Mouse (Mus musculus): ENCODE measurements around the gene Twf2.

The Twf2 gene

GRCm38 (mm10) chr9:106210853-106211609 is 8.1 kb downstream of the Twf2 start:
- DNase-seq (ENCODE audit: extremely low spot score, low read depth, low spot score) = no peak

- peak; percentile 95 for DNase-seq (ENCODE audit: extremely low spot score, low read depth, low spot score)
Measured at GRCm38 (mm10) chr9:106211680-106212593, 9.0 kb downstream of the Twf2 start.

DNA sequence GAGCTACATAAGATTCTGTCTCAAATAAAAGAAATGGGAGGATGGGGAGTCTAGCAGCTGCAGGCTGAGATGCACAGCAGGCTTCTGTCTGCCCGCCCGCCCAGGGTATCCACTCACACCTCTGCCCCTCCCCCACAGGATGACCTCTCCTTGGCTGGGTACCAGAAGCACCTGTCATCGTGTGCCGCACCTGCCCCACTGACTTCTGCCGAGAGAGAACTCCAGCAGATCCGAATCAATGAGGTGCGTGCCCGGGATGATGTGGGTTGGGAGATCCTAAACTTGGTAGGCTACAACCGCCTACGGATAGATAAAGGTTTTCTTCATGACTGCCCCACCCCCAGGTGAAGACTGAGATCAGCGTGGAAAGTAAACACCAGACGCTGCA is 9.7 kb downstream of the Twf2 start:
- no peak for DNase-seq (ENCODE audit: extremely low spot score, low read depth, low spot score)

- DNase-seq (ENCODE audit: extremely low spot score, low read depth, low spot score) = no peak
Measured at GRCm38 (mm10) chr9:106215341-106216125, 12.6 kb downstream of the Twf2 start.

DNA sequence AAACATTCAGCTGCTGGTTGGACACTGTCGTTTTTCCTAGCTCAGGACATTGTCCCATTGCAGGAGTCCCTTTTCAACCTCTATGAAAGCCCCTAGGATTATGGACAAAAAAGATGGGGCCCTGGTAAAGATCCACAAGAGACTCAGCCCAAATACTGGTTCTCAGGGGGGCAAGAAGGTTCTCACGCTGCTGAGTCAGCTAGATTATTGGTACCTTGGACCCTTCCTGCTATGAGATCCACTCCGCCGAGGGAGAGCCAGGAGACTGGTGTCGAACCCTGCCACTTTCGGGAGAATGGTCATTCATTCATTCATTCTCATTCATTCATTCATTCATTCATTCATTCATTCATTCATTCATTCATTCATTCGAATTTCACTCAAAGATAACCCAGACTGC is 14.1 kb downstream of the Twf2 start:
- DNase-seq (ENCODE audit: extremely low spot score, low read depth, low spot score) = no peak

DNA sequence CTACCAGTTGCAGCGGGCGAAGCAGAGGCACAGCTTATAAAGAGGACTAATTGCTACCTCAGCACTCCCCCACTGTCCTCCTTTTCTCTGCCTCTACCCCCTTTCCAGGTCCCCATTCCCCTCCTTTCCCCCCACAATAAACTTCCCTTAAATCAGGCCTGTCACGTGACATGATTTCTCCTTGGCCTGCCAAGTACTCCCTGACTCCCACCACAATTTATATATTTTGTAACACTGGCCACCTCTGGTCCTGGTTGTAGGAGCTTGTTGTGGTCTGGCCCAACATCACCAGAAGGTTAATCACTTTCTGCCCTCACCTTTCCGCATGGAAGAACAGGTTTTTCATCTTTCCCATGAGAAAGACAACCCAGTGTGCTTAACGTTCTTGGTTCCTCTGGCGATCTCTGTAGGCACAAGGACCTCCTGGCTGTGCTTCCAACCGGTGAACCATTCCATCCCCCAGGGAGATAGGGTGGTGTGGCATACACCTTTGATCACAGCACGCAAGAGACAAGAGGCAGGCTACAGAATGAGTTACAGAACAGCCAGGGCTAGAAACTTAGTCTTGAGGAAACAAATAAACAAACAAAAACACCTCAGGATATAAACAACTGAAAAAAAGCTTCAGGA is 18.1 kb downstream of the Twf2 start:
- no peak for DNase-seq (ENCODE audit: extremely low spot score, low read depth, low spot score)

GRCm38 (mm10) chr9:106222261-106222851 is 19.4 kb downstream of the Twf2 start, which contains the start of gene Tlr9:
Gene Tlr9, plus strand, starts transcription at chr9:106222598.
- no peak for DNase-seq (ENCODE audit: extremely low spot score, low read depth, low spot score)

- DNase-seq (ENCODE audit: extremely low spot score, low read depth, low spot score) = no peak
Measured at GRCm38 (mm10) chr9:106222994-106223393, 20.1 kb downstream of the Twf2 start.

- no peak for DNase-seq (ENCODE audit: extremely low spot score, low read depth, low spot score)
Measured at GRCm38 (mm10) chr9:106225469-106226150, 22.7 kb downstream of the Twf2 start.

- no peak for DNase-seq (ENCODE audit: extremely low spot score, low read depth, low spot score)
Measured at GRCm38 (mm10) chr9:106226151-106226682, 23.3 kb downstream of the Twf2 start.

- DNase-seq (ENCODE audit: extremely low spot score, low read depth, low spot score) = no peak
Measured at GRCm38 (mm10) chr9:106227790-106228429, 25.0 kb downstream of the Twf2 start.

DNA sequence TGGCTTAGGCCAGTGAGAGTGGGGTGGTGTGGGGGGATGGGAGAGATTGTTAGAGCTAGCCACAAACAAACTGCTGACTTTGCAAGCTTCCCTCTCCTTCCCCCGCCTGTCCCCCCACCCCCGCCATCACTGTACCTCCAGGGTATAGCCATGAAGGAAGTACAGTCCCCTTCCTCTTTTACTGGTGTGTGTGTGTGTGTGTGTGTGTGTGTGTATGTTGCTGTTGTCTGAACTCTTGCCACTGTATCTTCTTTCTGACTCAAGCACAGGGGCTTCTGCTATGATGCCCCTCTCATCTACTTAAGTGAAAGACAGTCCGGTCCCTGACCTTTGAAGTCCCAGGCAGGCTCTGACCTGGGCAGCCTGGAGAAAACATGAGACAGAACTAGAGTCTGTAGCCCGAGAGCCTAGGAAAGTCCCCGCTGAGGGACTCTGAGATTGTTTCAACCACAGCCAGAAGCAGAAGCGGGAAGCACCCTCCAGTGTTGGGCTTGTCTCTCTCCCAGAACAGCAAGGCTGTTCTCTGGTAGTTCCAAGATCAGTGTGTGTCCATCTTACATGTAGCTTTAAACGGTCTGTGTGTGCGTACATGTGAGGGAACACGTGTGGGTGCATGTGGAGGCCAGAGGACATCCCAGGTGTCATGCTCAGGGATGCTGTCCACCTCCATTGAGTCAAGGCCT is 27.3 kb downstream of the Twf2 start:
- DNase-seq (ENCODE audit: extremely low spot score, low read depth, low spot score) = no peak

DNA sequence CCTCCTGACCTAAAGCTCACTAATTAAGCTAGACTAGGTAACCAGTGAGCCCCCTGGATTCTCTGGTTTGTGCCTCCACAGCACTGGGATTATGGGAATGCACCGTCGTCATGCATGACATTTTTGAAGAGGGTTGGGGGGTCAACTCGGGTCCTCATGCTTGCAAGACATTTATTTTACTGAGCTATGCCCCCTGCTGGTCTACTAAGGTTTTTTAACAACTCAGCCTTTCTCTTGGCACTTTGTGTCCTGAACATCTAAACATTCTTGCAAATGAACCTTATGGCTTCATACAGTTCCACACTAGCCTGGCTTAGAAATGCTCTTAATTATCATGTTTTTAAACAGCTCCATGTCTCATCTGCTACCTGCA is 27.8 kb downstream of the Twf2 start:
- DNase-seq (ENCODE audit: extremely low spot score, low read depth, low spot score) = no peak

GRCm38 (mm10) chr9:106231220-106231619 is 28.3 kb downstream of the Twf2 start:
- no peak for DNase-seq (ENCODE audit: extremely low spot score, low read depth, low spot score)

GRCm38 (mm10) chr9:106231816-106232215 is 28.9 kb downstream of the Twf2 start:
- no peak for DNase-seq (ENCODE audit: extremely low spot score, low read depth, low spot score)

- DNase-seq (ENCODE audit: extremely low spot score, low read depth, low spot score) = no peak
Measured at GRCm38 (mm10) chr9:106232956-106233355, 30.0 kb downstream of the Twf2 start.

- DNase-seq (ENCODE audit: extremely low spot score, low read depth, low spot score) = no peak
Measured at GRCm38 (mm10) chr9:106233953-106234352, 31.0 kb downstream of the Twf2 start.

- no peak for DNase-seq (ENCODE audit: extremely low spot score, low read depth, low spot score)
Measured at GRCm38 (mm10) chr9:106235194-106235830, 32.4 kb downstream of the Twf2 start.
